Mouse (Mus musculus) spleen, embryonic (tissue): ENCODE results near the gene Rabif.
"Not testable (repeated sequence)": the region's sequence is repeated elsewhere in the genome, so short reads cannot be mapped to it uniquely, and the experiment has no call there.

ENCODE experiments used
- CTCF ChIA-PET: fragments of 350-600 bp; sonication (Branson Sonifier 250); formaldehyde crosslinking; loops from one replicate; lab custom pipeline; 2022; lab: Charles Lee

Rabif gene

GRCm38 (mm10) chr1:134494428-134495215 is at the start of gene Rabif:
Gene Rabif (plus strand): TSS chr1:134494648.
- CTCF ChIA-PET, result no interaction called here

GRCm38 (mm10) chr1:134445418-134445817 is 49.0 kb upstream of the Rabif start:
- CTCF ChIA-PET, result no interaction called here

GRCm38 (mm10) chr1:134448537-134448936 is 45.9 kb upstream of the Rabif start:
- CTCF ChIA-PET, result not testable (repeated sequence)

- CTCF ChIA-PET, result no interaction called here
Observed at GRCm38 (mm10) chr1:134450201-134450600, 44.2 kb upstream of the Rabif start.

GRCm38 (mm10) chr1:134450986-134451385 is 43.5 kb upstream of the Rabif start:
- CTCF ChIA-PET, result no interaction called here

- CTCF ChIA-PET, result interaction anchor here (0.6 kb wide), 1 partner anchor 42 kb away, joined by 5 read pairs; no protein-coding TSS in a partner anchor
Observed at GRCm38 (mm10) chr1:134454904-134455824, 39.3 kb upstream of the Rabif start, which contains the start of gene Klhl12. Gene Klhl12 (plus strand): TSS chr1:134455531.

GRCm38 (mm10) chr1:134456060-134456459 is 38.4 kb upstream of the Rabif start:
- CTCF ChIA-PET, result interaction anchor here (0.6 kb wide), 1 partner anchor 1961 kb away, joined by 3 read pairs; no protein-coding TSS in a partner anchor

GRCm38 (mm10) chr1:134458139-134458727 is 36.2 kb upstream of the Rabif start:
- CTCF ChIA-PET, result no interaction called here

GRCm38 (mm10) chr1:134460294-134461284 is 33.9 kb upstream of the Rabif start:
- CTCF ChIA-PET, result interaction anchor here (0.6 to 0.7 kb wide), 2 partner anchors 31 to 945 kb away, joined by 3 read pairs; no protein-coding TSS in a partner anchor

GRCm38 (mm10) chr1:134484623-134485022 is 9.8 kb upstream of the Rabif start:
- CTCF ChIA-PET, result no interaction called here

GRCm38 (mm10) chr1:134490903-134491801 is 3.3 kb upstream of the Rabif start:
- CTCF ChIA-PET, result interaction anchor here (0.7 kb wide), 2 partner anchors 31 to 95 kb away, joined by 3 read pairs; no protein-coding TSS in a partner anchor

GRCm38 (mm10) chr1:134492276-134492675 is 2.2 kb upstream of the Rabif start:
- CTCF ChIA-PET, result no interaction called here

GRCm38 (mm10) chr1:134493496-134493895 is 952 bp upstream of the Rabif start:
- CTCF ChIA-PET, result no interaction called here

GRCm38 (mm10) chr1:134493956-134494355 is 492 bp upstream of the Rabif start:
- CTCF ChIA-PET, result no interaction called here

- CTCF ChIA-PET, result no interaction called here
Observed at GRCm38 (mm10) chr1:134495216-134495539, 730 bp downstream of the Rabif start.

GRCm38 (mm10) chr1:134495991-134496390 is 1.5 kb downstream of the Rabif start:
- CTCF ChIA-PET, result no interaction called here

- CTCF ChIA-PET, result no interaction called here
Observed at GRCm38 (mm10) chr1:134500916-134501315, 6.5 kb downstream of the Rabif start.

GRCm38 (mm10) chr1:134506201-134506600 is 11.8 kb downstream of the Rabif start:
- CTCF ChIA-PET, result no interaction called here

GRCm38 (mm10) chr1:134510018-134510417 is 15.6 kb downstream of the Rabif start:
- CTCF ChIA-PET, result interaction anchor here (0.5 kb wide), 1 partner anchor 1490 kb away, joined by 4 read pairs; no protein-coding TSS in a partner anchor
